Mouse (Mus musculus): ENCODE measurements at regions not wholly inside any gene's neighbourhood (a gene's known extent, or its start where the extent isn't known, plus 50 kb on each side); places are given as distances from the start of the nearest gene placed in this dataset.
A peak's percentile ranks its signal among the peaks of the same experiment; 100 is the strongest.

DNA sequence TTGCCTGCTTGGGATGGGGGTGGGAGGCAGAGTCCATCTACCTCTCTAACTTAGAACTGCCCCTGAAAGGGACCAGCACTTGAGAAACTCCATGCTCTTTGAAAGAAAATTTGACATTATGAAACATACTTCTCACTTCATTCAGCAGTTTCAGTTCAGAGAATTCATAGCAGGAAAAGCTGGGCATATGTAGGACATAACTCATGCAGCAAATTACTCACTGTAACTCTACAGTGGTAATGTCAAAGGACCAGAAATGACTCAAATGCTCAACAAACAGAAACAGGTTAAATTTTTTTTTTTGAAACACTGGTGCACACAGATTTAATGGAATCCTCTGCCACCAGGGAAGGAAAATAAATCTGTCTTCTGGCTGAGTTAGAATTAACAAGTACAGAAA, 56.5 kb upstream of the Arnt2 start:
- no peak for DNase-seq (ENCODE audit: low read depth)

- DNase-seq (ENCODE audit: low read depth) = peak; percentile 16
Observed at GRCm38 (mm10) chr7:84465587-84466202, 55.7 kb upstream of the Arnt2 start.
